Mouse (Mus musculus): ENCODE measurements around the gene Rflnb. TPM values are rescaled to one million over a fixed set of nuclear protein-coding genes. Genes with fewer than 3 reads are reported as not detected.

The Rflnb gene
- 21.2 TPM for polyA plus RNA-seq (2014; fragmentation: Illumina TruSeq; extraction: RNeasy Lipid Tissue Mini Kit (QIAGEN cat#74804); ENCODE audit: low read depth, low replicate concordance)

GRCm38 (mm10) chr11:76027139-76028071, at the start of gene Rflnb:
Gene Rflnb (minus strand): TSS chr11:76027782.

GRCm38 (mm10) chr11:75999440-76000155, 28.0 kb downstream of the Rflnb start, which contains the start of gene 1700016K19Rik:
Gene 1700016K19Rik (plus strand): TSS chr11:75999912.

Other genes starting within 250 kb of the Rflnb start
- gene Doc2b, start 231.7 kb downstream of the Rflnb start, polyA plus RNA-seq (2014; fragmentation: Illumina TruSeq; extraction: RNeasy Lipid Tissue Mini Kit (QIAGEN cat#74804); ENCODE audit: low read depth, low replicate concordance) = 0.12 TPM
- gene Rph3al, start 89.4 kb downstream of the Rflnb start, polyA plus RNA-seq (2014; fragmentation: Illumina TruSeq; extraction: RNeasy Lipid Tissue Mini Kit (QIAGEN cat#74804); ENCODE audit: low read depth, low replicate concordance) = 2.3 TPM
- not detected for gene 1700016K19Rik, start 27.9 kb downstream of the Rflnb start, polyA plus RNA-seq (2014; fragmentation: Illumina TruSeq; extraction: RNeasy Lipid Tissue Mini Kit (QIAGEN cat#74804); ENCODE audit: low read depth, low replicate concordance)
- 61.5 TPM for gene Vps53, start 151.9 kb upstream of the Rflnb start, polyA plus RNA-seq (2014; fragmentation: Illumina TruSeq; extraction: RNeasy Lipid Tissue Mini Kit (QIAGEN cat#74804); ENCODE audit: low read depth, low replicate concordance)
- gene Fam57a, start 151.9 kb upstream of the Rflnb start, polyA plus RNA-seq (2014; fragmentation: Illumina TruSeq; extraction: RNeasy Lipid Tissue Mini Kit (QIAGEN cat#74804); ENCODE audit: low read depth, low replicate concordance) = 3.7 TPM
- 1.0 TPM for gene Dbil5, start 189.8 kb upstream of the Rflnb start, polyA plus RNA-seq (2014; fragmentation: Illumina TruSeq; extraction: RNeasy Lipid Tissue Mini Kit (QIAGEN cat#74804); ENCODE audit: low read depth, low replicate concordance)
- gene Gemin4, start 189.9 kb upstream of the Rflnb start, polyA plus RNA-seq (2014; fragmentation: Illumina TruSeq; extraction: RNeasy Lipid Tissue Mini Kit (QIAGEN cat#74804); ENCODE audit: low read depth, low replicate concordance) = 1.6 TPM
- 2.9 TPM for gene Mrm3, start 215.9 kb upstream of the Rflnb start, polyA plus RNA-seq (2014; fragmentation: Illumina TruSeq; extraction: RNeasy Lipid Tissue Mini Kit (QIAGEN cat#74804); ENCODE audit: low read depth, low replicate concordance)
- 147 TPM for gene Glod4, start 215.9 kb upstream of the Rflnb start, polyA plus RNA-seq (2014; fragmentation: Illumina TruSeq; extraction: RNeasy Lipid Tissue Mini Kit (QIAGEN cat#74804); ENCODE audit: low read depth, low replicate concordance)

All from kidney, adult 10 weeks (tissue).